Mouse (Mus musculus) heart, postnatal 36 days (tissue): ENCODE measurements around the gene Gde1. TPM values are rescaled to one million over a fixed set of nuclear protein-coding genes. Genes with fewer than 3 reads are reported as not detected.

Experiments
- total RNA-seq, 2 experiments: library from RNA; stranded (reverse); gene quantifications; 2 replicates each; pipeline ENCODE4 v1.2.3; 2021

Gde1 gene
- total RNA-seq, 2 experiments from 2014 or later, result 30.6 to 32.5 TPM

Other genes starting within 250 kb of the Gde1 start
- gene Itpripl2, start 213.8 kb downstream of the Gde1 start, total RNA-seq, result 10 to 100 TPM; 23.1 to 25.1 TPM
- 100 to 1,000 TPM; 112 to 113 TPM for gene Coq7, start 172.4 kb downstream of the Gde1 start, total RNA-seq
- gene Tmc7, start 121.0 kb downstream of the Gde1 start, total RNA-seq, result 1 to 10 TPM; 6.2 to 7.1 TPM
- gene Tmc5, start 108.5 kb downstream of the Gde1 start, total RNA-seq, result under 1 TPM; 0.19 to 0.22 TPM
- 1 to 10 TPM; 2.3 to 3.3 TPM for gene Ccp110, start 6.8 kb upstream of the Gde1 start, total RNA-seq
- gene Vps35l, start 34.4 kb upstream of the Gde1 start, total RNA-seq, result 10 to 100 TPM; 21.7 to 25.5 TPM
- gene Iqck, start 150.0 kb upstream of the Gde1 start, total RNA-seq, result under 1 TPM; 0.33 to 0.35 TPM
- 10 to 100 TPM; 14.3 to 19.5 TPM for gene Knop1, start 150.5 kb upstream of the Gde1 start, total RNA-seq